Mouse (Mus musculus) megakaryocyte, adult 5-6 weeks (primary cell): ENCODE measurements at regions not wholly inside any gene's neighbourhood (a gene's known extent, or its start where the extent isn't known, plus 50 kb on each side); places are given as distances from the start of the nearest gene placed in this dataset.

Experiments
- ATAC-seq: 2 replicates; pipeline ENCODE4 v1.8.0; 2016; ENCODE audit warnings: mild to moderate bottlenecking, inconsistent platforms; ENCODE audit not compliant: poor library complexity, severe bottlenecking

DNA sequence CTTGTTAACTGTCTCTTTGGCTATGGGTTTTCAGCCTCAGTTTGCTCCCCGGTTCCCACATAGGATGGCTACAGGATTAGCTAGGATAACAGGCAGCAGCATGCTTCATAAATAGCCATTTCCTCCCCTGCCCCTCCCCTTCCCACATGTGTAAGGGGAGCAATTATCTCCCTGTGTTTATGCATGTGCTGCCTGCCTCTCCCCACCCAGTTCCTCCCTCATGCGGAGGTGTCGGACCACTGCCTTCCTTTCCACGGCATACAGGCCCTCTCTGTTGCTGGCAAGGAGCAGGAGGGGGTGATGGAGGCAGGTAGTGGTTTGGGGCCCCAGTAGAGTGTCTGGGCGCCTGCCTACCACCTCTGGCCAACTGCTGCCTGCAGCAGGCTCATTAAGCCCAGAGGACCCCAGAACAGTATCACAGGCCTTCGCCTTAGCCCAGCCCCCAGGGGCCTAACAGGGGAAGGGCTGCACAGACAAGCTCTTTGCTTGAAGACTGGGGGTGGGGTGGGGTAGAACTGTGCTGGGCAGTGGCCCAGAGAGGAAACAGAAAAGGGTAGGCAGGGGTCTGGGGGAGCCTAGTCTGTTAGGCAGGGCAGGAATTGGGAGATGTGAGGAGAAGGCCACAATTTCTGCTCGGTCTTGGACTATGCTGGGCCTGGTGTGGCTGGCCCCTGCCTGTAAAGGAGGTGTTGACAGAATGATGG is 79.1 kb upstream of the Pja1 start:
- ATAC-seq: no peak

- ATAC-seq: no peak
Measured at GRCm38 (mm10) chrX:99548284-99549019, 77.4 kb upstream of the Pja1 start.

DNA sequence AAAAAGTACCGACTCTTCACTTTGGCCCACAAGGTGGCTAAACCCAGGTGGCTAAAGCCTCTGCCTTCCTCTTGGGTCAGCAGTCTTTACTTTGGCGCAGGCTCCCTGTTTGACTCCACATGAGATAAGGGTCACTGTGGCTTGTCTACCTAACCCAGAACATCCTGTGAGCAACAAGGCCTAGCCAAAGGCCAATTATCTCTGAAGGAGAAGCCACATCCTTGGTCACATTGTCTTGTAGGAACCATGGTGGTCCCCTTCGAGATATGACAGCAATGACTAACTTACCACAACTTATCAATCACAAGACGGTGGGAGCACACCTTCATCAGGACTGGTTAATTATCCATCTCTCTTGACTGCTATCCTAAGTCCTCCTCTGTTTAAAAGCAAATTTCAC is 73.3 kb upstream of the Pja1 start:
- ATAC-seq: no peak

DNA sequence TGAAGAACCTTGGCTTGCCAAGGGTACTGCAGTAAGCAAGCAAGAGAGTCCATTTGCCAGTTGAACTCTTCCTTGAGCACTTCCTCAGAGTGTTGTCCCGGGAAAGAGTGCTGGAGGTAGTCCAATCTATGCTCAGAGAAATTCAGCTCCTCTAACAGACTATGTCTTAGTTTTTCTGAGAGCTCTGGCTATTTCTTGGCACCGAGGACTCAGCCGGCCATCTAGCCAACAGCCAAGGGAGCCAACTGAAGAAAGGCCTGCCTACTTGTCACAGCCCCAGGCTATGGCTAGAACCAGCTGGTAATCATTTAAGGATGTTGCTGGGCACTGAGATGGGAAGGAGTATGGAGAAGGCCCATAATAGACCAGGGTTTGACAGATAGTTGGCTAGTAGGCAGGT is 70.8 kb upstream of the Pja1 start:
- no peak for ATAC-seq

DNA sequence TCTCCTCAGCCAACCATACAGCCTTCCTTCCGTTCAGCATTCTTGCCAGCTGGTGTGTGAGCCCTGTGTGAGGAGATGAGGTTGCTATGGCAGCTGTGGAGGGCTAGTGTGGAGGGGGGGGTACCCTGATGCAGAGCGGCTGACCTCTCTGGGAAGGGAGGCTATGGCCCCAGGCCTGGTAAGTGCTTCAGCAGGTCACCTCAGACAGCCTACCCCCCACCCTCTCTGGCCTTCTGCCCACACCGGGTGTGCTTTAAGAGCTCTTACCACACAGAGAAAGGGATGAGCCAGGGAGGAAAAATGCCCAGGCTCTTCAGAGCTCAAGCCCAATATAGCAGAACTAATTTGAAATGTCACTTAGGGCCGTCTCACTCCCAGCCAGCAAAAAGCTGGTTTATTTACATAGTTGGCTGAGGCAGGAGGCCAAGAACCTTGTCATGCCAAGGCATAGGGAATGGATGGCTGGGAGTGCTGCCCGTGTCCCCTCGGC is 69.1 kb upstream of the Pja1 start:
- ATAC-seq: no peak

DNA sequence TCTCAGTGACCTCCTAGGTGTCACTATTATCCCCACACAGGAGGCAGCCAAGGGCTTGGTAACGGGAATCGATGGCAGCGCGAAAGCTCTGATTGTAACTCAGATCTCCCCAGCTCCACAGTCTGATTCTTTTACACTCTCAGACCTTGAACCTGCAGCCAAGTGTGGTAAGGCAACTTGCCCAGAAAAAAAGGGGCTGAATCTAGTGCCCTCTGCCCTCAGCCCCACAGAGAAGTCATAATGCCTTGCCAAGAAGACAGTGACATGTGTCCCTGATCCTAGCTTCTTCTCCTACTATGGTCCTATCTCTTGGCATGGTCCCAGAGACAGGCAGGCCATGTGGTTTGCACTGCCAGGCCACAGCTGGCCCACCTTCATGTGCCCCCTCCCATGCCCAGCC is 68.6 kb upstream of the Pja1 start:
- ATAC-seq: no peak

DNA sequence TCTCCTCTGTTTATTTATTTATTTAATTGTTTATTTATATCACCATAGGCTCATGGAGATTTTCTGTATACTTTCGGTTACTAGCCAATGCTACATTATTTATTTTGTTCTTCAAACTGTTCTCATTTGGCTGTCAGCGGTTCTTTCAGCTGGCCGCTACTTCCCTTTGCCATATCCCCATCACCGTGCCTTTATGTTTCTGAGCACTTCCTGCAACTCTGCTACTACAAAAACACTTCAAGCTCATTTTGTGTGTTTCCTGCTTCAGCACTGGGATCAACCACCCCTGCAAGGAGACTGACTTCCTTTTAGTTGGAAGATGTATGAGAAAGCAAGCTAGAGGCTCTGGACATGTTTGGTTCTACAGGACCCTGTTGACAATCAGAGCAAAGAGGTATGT is 66.7 kb upstream of the Pja1 start:
- ATAC-seq: no peak

DNA sequence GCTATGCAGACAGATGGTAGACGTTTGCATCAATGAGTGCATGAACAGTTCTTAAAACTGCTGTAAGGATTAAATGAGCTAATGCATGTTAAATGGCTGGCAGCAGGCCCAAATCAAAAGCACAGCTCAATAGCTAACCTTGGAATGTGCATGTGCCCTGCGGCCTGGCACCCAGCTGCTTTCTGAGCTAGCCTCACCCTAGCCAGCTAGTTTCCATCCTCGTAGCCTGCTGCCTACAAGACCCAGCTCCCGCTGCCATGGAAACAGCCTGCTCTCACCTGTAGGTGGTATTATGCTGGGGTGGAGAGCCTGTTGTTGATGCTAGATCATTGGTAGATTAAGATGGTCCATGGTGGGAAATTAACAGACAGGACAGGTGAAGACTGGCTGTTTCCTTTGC is 63.8 kb upstream of the Pja1 start:
- no peak for ATAC-seq

GRCm38 (mm10) chrX:99531154-99531553 is 60.1 kb upstream of the Pja1 start:
- no peak for ATAC-seq

DNA sequence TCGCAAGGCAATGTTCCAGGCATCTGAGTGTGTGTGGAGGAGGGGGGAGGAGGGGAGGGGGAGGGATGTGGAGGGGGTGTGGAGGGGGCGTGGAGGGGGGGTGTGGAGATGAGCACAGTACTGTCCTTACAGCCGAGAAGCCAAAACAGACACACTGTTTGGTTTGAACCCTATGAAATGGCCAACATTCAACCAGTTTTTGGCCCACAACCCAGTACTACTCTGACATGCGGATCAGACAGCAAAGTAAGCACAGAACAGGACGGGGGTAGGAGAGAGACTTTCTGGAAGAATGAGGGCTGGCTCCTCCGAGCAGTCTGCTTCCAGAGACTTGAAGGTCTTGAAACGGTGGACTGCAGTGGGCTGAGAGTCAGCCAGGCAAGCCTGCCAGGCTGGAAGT is 59.4 kb upstream of the Pja1 start:
- ATAC-seq: no peak

DNA sequence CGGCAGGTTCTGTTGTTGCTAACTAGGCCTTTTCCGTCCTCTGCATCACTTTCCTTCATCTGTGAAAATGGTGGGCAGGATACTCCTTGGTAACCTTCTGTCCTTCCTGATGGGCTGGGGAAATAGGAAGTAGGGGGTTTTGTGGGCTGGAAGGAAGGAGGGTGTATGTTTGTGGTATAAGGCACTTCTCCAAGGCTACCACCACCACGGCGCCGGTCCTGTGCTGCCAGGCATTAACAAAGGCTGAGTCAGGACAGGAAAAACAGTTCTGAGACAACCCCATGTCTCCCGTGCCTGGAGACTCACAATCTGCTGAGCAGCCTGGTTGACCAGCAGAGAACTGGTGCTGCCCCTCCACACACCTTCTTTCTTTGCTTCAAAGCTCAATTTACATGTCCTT is 52.2 kb upstream of the Pja1 start:
- ATAC-seq: peak; percentile 83

- peak; percentile 84 for ATAC-seq
Measured at GRCm38 (mm10) chrX:99522830-99523229, 51.8 kb upstream of the Pja1 start.

DNA sequence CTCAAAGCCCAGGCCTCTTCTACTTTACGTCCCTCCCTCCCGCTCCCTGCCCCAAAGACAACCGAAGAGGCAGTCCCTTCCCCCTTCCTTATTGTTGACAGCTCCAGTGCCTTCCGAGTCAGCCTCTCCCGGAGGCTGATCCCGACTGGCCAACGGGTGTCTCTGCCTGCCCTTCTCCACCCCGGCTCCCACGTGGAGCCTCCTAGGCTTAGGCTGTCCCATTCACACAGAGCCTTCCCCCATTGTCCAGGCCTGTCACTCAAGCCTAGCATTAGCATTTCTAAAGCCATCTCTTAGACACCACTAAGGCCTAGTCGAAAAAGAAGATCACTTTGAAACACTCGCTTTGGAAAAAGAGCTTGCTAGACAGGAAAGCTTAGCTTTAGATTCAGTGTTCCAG is 51.2 kb upstream of the Pja1 start:
- ATAC-seq: no peak

DNA sequence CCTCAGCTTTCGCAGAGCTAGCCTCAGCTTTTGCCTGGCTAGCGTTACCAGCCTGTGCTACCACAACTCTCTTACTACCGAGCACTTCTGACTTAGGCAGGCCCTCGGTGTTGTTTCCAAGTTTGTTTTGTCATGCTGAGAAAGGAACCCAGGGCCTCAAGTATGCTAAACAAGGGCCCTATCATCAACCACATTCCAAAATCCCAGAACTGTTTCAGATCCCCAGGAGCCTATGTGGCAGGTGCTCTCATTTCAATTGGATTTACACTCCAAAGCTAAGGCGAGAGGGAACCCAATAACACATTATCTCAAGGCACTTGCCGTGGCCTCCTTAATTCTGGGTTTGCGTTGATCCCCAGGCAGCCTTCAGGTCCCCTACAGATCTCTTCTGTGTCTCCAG is 50.8 kb upstream of the Pja1 start:
- no peak for ATAC-seq
